Mouse (Mus musculus) midbrain, embryonic 14.5 days (tissue): Measurements from ENCODE around the gene Olfr568. TPM values are rescaled to one million over a fixed set of nuclear protein-coding genes. Genes with fewer than 3 reads are reported as not detected.

Experiments used
- ATAC-seq: fragments of 200-750 bp; cut with Nextera tagmentation; 2 replicates; pipeline ENCODE4 v1.8.0; 2017; ENCODE audit warnings: moderate number of reproducible peaks, moderate library complexity; ENCODE audit not compliant: low FRiP score, low TSS enrichment
- DNase-seq: peaks from one replicate; pipeline ENCODE4 v3.0.0-alpha.2; 2015
- H3K27ac ChIP-seq: fragments of 300-500 bp; sonication (generic); replicated peaks from 2 replicates; pipeline ENCODE4 v1.5.1; 2014; ENCODE audit warnings: mild to moderate bottlenecking, low read depth, low read length, moderate library complexity
- H3K27me3 ChIP-seq: fragments of 300-500 bp; sonication (generic); 2 replicates; pipeline ENCODE4 v1.6.1; 2014; ENCODE audit warnings: low read length, control low read depth, mixed read lengths; ENCODE audit not compliant: control insufficient read depth, insufficient read depth
- H3K36me3 ChIP-seq: fragments of 300-500 bp; sonication (generic); 2 replicates; pipeline ENCODE4 v1.6.1; 2014; ENCODE audit warnings: low read length, control low read depth; ENCODE audit not compliant: control insufficient read depth, insufficient read depth
- H3K4me1 ChIP-seq: fragments of 300-500 bp; sonication (generic); 2 replicates; pipeline ENCODE4 v1.6.1; 2014; ENCODE audit warnings: mild to moderate bottlenecking, antibody characterized with exemption, low read length, control low read depth; ENCODE audit not compliant: control insufficient read depth, insufficient read depth
- H3K4me2 ChIP-seq: fragments of 300-500 bp; sonication (generic); 2 replicates; pipeline ENCODE4 v1.6.1; 2014; ENCODE audit warnings: mild to moderate bottlenecking, low read length, moderate library complexity
- H3K4me3 ChIP-seq: fragments of 300-500 bp; sonication (generic); replicated peaks from 2 replicates; pipeline ENCODE4 v1.5.1; 2014; ENCODE audit warnings: low read depth, low read length
- H3K9ac ChIP-seq: fragments of 300-500 bp; sonication (generic); replicated peaks from 2 replicates; pipeline ENCODE4 v1.6.1; 2014; ENCODE audit warnings: mild to moderate bottlenecking, low read length, moderate library complexity
- H3K9me3 ChIP-seq: fragments of 300-500 bp; sonication (generic); 2 replicates; pipeline ENCODE4 v1.6.1; 2016; ENCODE audit warnings: low read length, control low read depth, mixed read lengths; ENCODE audit not compliant: control insufficient read depth
- WGBS: fragments of 180-500 bp; shearing (Covaris S2); extraction: QIAGEN DNeasy Blood & Tissue Kit; methylation state at CpG from one replicate; pipeline ENCODE4 v1.1.7; 2014; 5-methylcytosine and 5-hydroxymethylcytosine counted together
- polyA plus RNA-seq: library from polyadenylated mRNA; unstranded; fragments of >200 nt; fragmentation: Nextera tagmentation; extraction: Ambion mirVana; gene quantifications from 2 replicates; pipeline ENCODE4 v1.2.1, GENCODE M21; 2014

The Olfr568 gene
- not detected in 2 replicates for polyA plus RNA-seq

GRCm38 (mm10) chr7:102876822-102877221, at the start of gene Olfr568:
Olfr568 (plus strand) TSS chr7:102877122.
- Histone ChIP-seq H3K4me1 (no peaks in the 10 kb centered on the region), H3K9me3 (no peaks in the 10 kb centered on the region), H3K4me2 (no peak within 1 kb of the TSS), H3K36me3 (no peaks in the 10 kb centered on the region), H3K4me3 (no peak within 1 kb of the TSS), H3K27ac (no peak within 1 kb of the TSS), H3K9ac (no peak within 1 kb of the TSS), H3K27me3 (no peaks in the 10 kb centered on the region)
- DNase-seq = no peak
- no peak for ATAC-seq

GRCm38 (mm10) chr7:102855807-102856206, 21.1 kb upstream of the Olfr568 start:
- no peak for DNase-seq
- H3K4me3 ChIP-seq = no peak overlapping the region
- no peak overlapping the region for H3K27ac ChIP-seq
- H3K27me3 ChIP-seq = no peaks in the 10 kb centered on the region
- ATAC-seq = no peak
- no peaks in the 10 kb centered on the region for H3K36me3 ChIP-seq
- no peak overlapping the region for H3K4me2 ChIP-seq
- no peaks in the 10 kb centered on the region for H3K4me1 ChIP-seq
- no peak overlapping the region for H3K9ac ChIP-seq
- no peaks in the 10 kb centered on the region for H3K9me3 ChIP-seq

GRCm38 (mm10) chr7:102858665-102859064, 18.3 kb upstream of the Olfr568 start, which contains the start of gene Olfr566:
Olfr566 (minus strand) TSS chr7:102858765.
- H3K27me3 ChIP-seq = no peaks in the 10 kb centered on the region
- no peak within 1 kb of the TSS for H3K27ac ChIP-seq
- H3K9me3 ChIP-seq = no peaks in the 10 kb centered on the region
- ATAC-seq (no peak), DNase-seq (no peak)
- H3K9ac ChIP-seq = no peak within 1 kb of the TSS
- H3K4me3 ChIP-seq = no peak within 1 kb of the TSS
- no peaks in the 10 kb centered on the region for H3K4me1 ChIP-seq
- 80% methylated on average over 1 of the region's 1 CpGs for WGBS
- H3K36me3 ChIP-seq = no peaks in the 10 kb centered on the region
- no peak within 1 kb of the TSS for H3K4me2 ChIP-seq

GRCm38 (mm10) chr7:102890782-102891181, 13.9 kb downstream of the Olfr568 start, which contains the start of gene Olfr569:
Olfr569 (minus strand) TSS chr7:102890882.
- Histone ChIP-seq H3K4me1 (no peaks in the 10 kb centered on the region), H3K9ac (no peak within 1 kb of the TSS), H3K4me2 (no peak within 1 kb of the TSS), H3K27ac (no peak within 1 kb of the TSS), H3K27me3 (no peaks in the 10 kb centered on the region), H3K9me3 (no peaks in the 10 kb centered on the region), H3K36me3 (no peaks in the 10 kb centered on the region), H3K4me3 (no peak within 1 kb of the TSS)
- 75% methylated on average over 3 of the region's 3 CpGs for WGBS
- DNase-seq = no peak
- no peak for ATAC-seq

GRCm38 (mm10) chr7:102915261-102915660, 38.3 kb downstream of the Olfr568 start:
- no peak overlapping the region for H3K9ac ChIP-seq
- H3K4me2 ChIP-seq = no peak overlapping the region
- H3K36me3 ChIP-seq = no peaks in the 10 kb centered on the region
- H3K27ac ChIP-seq = no peak overlapping the region
- 46% methylated on average over 1 of the region's 1 CpGs for WGBS
- DNase-seq (no peak), ATAC-seq (no peak)
- no peaks in the 10 kb centered on the region for H3K9me3 ChIP-seq
- no peak overlapping the region for H3K4me3 ChIP-seq
- H3K27me3 ChIP-seq = no peaks in the 10 kb centered on the region
- no peaks in the 10 kb centered on the region for H3K4me1 ChIP-seq

GRCm38 (mm10) chr7:102916405-102916804, 39.5 kb downstream of the Olfr568 start:
- Histone ChIP-seq H3K27me3 (no peaks in the 10 kb centered on the region), H3K9me3 (no peaks in the 10 kb centered on the region), H3K36me3 (no peaks in the 10 kb centered on the region), H3K27ac (no peak overlapping the region), H3K4me3 (no peak overlapping the region), H3K9ac (no peak overlapping the region), H3K4me2 (no peak overlapping the region), H3K4me1 (no peaks in the 10 kb centered on the region)
- 86% methylated on average over 5 of the region's 5 CpGs for WGBS
- no peak for ATAC-seq
- no peak for DNase-seq

- no peak within 1 kb of the TSS for H3K27ac ChIP-seq
- no peaks in the 10 kb centered on the region for H3K4me1 ChIP-seq
- no peaks in the 10 kb centered on the region for H3K27me3 ChIP-seq
- no peaks in the 10 kb centered on the region for H3K9me3 ChIP-seq
- 64% methylated on average over 4 of the region's 4 CpGs for WGBS
- DNase-seq (no peak), ATAC-seq (no peak)
- no peak within 1 kb of the TSS for H3K4me3 ChIP-seq
- H3K4me2 ChIP-seq = no peak within 1 kb of the TSS
- H3K9ac ChIP-seq = no peak within 1 kb of the TSS
- no peaks in the 10 kb centered on the region for H3K36me3 ChIP-seq
Observed at GRCm38 (mm10) chr7:102917032-102917875, 40.3 kb downstream of the Olfr568 start, which contains the start of gene Olfr571. Olfr571 (minus strand) TSS chr7:102917536.

GRCm38 (mm10) chr7:102919632-102920031, 42.7 kb downstream of the Olfr568 start:
- Histone ChIP-seq H3K27ac (no peak overlapping the region), H3K36me3 (no peaks in the 10 kb centered on the region), H3K4me3 (no peak overlapping the region), H3K4me2 (no peak overlapping the region), H3K27me3 (no peaks in the 10 kb centered on the region), H3K9ac (no peak overlapping the region), H3K4me1 (no peaks in the 10 kb centered on the region), H3K9me3 (no peaks in the 10 kb centered on the region)
- DNase-seq = peak; percentile 87
- peak; percentile 66; the same call in 1 of the 2 replicates for ATAC-seq
- WGBS = 20% methylated on average over 1 of the region's 1 CpGs

GRCm38 (mm10) chr7:102924109-102924508, 47.2 kb downstream of the Olfr568 start, which contains the start of gene Olfr572:
Olfr572 (plus strand) TSS chr7:102924409.
- no peak within 1 kb of the TSS for H3K9ac ChIP-seq
- no peak within 1 kb of the TSS for H3K4me2 ChIP-seq
- no peaks in the 10 kb centered on the region for H3K9me3 ChIP-seq
- no peak for ATAC-seq
- H3K27me3 ChIP-seq = no peaks in the 10 kb centered on the region
- DNase-seq = no peak
- no peaks in the 10 kb centered on the region for H3K4me1 ChIP-seq
- no peaks in the 10 kb centered on the region for H3K36me3 ChIP-seq
- H3K27ac ChIP-seq = no peak within 1 kb of the TSS
- 69% methylated on average over 1 of the region's 1 CpGs for WGBS
- H3K4me3 ChIP-seq = no peak within 1 kb of the TSS
